Mouse (Mus musculus): ENCODE data around the gene Irgm1.
"Not testable (repeated sequence)": the region's sequence is repeated elsewhere in the genome, so short reads cannot be mapped to it uniquely, and the experiment has no call there.

Gene Irgm1

DNA sequence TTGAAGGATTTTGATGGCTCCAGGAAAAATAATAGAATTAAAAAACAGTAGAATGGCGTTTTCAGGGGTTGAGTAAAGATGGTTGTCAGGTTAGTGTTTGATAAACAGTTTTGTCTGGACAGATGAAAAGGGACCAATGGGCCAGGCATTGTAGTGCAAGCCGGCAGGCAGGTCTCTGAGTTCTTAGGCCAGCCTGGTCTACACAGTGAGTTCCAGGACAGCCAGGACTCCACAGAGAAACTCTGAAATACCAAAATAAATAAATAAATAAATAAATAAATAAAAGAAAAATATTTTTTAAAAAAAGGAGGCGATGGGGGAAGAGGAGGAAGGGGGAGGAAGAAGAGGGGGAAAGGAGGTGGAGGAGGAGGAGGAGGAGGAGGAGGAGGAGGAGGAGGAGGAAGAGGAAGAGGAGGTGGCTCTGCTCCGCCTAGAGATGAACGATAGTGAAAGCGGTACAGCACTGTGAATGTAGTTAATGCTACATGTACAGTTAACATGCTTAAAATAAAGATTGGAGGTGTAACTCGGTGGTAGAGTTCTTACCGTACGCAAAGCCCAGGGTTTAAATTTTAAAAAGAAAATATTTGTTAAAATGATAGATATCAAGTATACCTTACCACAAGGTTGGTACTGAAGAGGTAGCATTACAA is 38.3 kb downstream of the Irgm1 start:
- no peak for DNase-seq (ENCODE audit: low spot score)

DNA sequence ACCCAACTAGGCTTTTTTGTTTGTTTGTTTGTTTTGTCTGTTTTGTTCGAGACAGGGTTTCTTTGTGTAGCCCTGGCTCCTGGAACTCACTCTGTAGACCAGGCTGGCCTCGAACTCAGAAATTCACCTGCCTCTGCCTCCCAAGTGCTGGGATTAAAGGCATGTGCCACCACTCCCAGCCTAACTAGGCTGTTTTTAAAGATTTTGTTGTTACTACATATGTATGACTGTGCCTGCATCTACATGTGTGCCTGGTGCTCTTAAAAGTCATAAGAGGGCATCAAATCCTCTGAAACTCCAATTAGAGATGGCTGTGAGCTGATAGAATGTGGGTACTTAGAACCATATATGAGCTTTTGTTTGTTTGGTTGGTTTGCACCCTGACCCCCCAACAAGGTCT is 40.2 kb downstream of the Irgm1 start:
- no peak for DNase-seq (ENCODE audit: low spot score)

DNA sequence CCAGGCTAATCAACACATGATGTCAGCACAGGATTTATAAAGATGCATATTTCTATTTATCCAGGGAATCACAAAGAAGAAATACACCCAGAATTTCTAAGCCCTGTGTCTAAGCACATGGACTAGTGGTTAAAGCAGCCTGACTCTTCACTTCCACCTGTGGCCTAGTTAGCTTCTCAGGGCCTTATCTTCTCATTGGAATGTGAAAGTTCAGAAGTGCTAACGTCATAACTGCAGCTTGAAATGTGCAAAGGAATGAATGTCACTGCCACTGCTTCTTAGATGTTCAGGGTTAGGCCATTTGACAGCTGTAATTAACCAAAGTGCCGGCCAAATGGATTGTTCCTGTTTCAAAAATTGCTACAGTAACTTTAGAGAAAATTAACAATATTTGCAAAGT is 41.2 kb downstream of the Irgm1 start:
- DNase-seq (ENCODE audit: low spot score) = no peak

- DNase-seq (ENCODE audit: low spot score) = no peak
These were observed 43.6 kb downstream of the Irgm1 start for GRCm38 (mm10) chr11:48827926-48828325.

DNA sequence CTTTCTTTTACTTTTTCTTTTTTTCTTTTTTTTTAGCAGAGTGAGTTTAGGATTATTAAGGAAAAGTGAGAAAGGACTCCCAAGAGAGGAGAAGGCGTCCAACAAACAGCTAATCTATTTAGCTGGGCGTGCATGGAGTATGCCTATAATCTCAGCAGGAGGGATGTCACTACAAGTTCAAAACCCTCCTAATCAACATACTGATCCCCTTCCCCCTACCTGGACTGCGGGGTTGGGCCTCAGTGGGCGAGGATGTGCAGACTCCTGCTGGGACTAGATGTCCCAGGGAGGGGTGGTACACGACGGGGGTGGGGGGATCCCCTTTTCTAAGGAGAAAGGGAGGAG is 44.8 kb downstream of the Irgm1 start:
- DNase-seq (ENCODE audit: low spot score) = no peak

- not testable (repeated sequence) for DNase-seq (ENCODE audit: low spot score)
These were observed 45.3 kb downstream of the Irgm1 start, which contains the start of the genes Trim7 and Gm12184 for GRCm38 (mm10) chr11:48825979-48826751. TSS of gene Trim7 (plus strand) at chr11:48826140. TSS of gene Gm12184 (minus strand) at chr11:48826655.

DNA sequence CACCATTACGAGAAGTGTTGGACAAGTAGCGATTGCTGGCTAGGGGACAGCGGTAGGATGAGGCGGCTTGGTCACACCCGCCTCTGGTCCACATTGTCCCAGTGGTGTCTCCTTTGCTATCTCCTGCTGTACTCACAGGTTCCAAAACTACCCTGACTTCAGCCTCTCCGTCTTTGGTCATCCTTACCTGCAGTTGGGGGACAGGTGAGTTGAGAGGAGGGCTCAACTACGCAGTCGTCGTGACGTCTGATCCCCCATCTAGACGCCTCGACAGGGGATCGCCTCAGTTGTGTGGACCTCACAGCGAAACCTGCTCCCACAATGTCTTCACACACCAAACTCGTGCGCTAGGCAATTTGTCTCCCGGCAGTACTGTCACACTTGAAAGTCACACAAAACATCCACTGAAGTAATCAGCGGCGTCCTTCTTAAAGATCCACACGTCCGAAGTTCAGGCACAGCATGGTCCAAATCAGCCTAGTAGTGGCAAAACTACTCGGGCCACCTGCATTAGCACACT is 47.1 kb downstream of the Irgm1 start:
- DNase-seq (ENCODE audit: low spot score) = no peak

GRCm38 (mm10) chr11:48823536-48823972 is 47.9 kb downstream of the Irgm1 start:
- DNase-seq (ENCODE audit: low spot score) = no peak

- no peak for DNase-seq (ENCODE audit: low spot score)
These were observed 48.5 kb downstream of the Irgm1 start for GRCm38 (mm10) chr11:48822768-48823512.

DNA sequence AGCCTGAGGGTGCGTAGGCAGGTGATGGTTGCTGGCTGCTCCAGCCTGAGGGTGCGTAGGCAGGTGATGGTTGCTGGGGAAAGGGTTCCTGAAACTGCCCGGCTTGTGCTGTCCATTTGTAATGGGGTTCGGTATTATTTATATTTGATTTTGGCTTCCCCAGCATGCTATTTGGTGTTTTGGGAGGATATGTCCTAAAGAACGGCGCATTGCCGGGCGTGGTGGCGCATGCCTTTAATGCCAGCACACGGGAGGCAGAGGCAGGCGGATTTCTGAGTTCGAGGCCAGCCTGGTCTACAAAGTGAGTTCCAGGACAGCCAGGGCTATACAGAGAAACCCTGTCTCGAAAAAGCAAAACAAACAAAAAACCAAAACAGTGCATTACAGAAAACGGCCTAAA is 50.2 kb downstream of the Irgm1 start:
- DNase-seq (ENCODE audit: low spot score) = not testable (repeated sequence)

DNA sequence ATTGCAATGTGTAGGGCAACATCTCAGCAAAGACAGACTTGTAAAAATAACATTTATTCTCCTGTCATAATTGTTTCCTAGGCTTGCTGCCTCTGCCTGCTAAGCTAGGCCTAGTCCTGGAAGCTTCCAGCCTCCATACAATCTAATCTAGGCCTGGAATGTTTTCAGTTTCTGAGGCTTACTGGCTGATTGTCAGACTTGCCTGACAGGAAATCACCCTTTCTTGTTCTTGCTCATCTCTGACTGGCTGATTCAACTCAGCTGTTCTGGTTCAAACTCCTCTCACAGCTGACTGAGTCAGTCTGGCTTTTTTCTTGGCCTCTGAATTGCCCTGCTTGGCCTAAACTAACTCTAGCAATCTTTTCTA is 51.2 kb downstream of the Irgm1 start:
- no peak for DNase-seq (ENCODE audit: low spot score)

- no peak for DNase-seq (ENCODE audit: low spot score)
These were observed 51.7 kb downstream of the Irgm1 start for GRCm38 (mm10) chr11:48819614-48820307.

DNA sequence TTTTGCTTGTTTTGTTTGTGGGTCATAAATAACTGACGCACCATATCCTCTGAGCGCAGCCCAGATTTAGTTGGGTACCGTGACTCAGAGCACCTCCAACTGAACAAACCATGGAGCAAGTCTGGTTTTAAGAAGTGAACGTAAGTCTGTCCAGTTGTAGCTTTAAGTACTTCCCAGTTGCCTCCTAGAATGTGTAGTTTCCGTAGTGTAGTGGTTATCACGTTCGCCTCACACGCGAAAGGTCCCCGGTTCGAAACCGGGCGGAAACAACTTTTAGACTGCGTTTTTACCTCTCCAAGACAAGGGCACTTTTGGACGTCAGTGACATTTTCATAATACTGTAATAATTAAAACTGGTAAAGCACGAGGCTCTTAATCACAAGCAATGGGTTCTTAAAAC is 53.1 kb downstream of the Irgm1 start:
- DNase-seq (ENCODE audit: low spot score) = peak; percentile 58

DNA sequence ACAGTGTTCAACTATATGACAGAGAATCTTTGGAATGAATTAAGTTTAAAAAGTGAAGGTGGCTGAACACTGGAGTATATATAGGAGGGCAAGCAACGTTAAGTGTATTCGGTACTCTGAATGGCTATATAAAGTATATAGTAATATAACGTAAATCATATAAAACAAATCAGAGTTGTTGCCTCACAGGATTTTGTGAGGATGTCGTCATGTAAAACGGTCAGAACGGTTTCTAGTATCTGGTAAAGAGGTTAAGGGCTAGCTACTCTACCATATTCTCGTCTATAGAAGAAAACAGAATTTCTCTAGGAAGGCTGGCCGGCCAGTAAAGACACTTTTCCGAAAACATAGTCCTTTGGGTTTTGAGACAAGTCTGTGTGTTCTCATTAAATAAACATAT is 53.7 kb downstream of the Irgm1 start:
- DNase-seq (ENCODE audit: low spot score) = no peak

DNA sequence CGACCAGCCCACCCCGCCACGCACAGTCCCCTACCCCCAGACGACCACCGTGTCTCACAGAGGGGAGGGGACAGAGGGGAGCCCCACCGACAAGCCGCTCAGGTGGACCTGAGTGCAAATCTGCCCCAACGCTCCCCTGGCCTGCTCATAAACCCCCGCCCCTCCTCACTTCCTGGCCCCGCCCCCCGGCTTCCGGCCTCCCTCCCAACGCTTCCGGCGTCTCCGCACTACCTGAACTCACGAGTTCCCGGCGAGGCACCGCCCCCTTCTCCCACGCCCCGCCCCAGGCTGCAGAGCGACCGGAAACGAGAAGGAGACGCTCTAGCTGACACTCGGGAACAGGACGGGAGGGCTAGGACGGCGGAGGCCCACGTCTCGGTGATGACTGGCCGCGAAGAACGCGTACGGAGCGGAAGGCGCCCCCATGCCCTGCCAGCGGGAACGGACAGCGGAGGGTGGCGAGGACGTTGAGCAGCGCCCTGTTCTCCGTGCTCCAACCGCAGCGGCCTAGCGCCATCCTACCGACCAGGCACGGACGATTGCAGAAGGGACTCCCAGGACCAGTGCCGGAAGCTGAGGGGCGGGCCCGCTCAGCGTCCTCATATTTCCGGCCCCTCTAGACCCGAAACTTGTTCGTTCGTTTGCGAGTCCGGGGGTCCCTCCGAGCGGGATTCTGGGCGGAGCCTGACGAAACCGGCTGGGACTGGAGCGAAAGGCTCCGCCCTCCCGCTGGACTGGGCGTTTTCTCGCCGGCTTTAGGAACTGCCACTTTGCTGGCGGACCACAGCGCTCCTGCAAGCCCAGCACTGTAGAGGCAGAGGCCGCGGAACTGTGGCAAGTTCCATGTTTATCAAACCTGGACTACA is 54.5 kb downstream of the Irgm1 start, which contains the start of gene Trim41:
Gene Trim41, minus strand, starts transcription at position 554 of the 866 bp plus-strand sequence.
- peak; percentile 95 for DNase-seq (ENCODE audit: low spot score)

GRCm38 (mm10) chr11:48816281-48816781 is 55.2 kb downstream of the Irgm1 start:
- DNase-seq (ENCODE audit: low spot score) = no peak

GRCm38 (mm10) chr11:48815851-48816250 is 55.6 kb downstream of the Irgm1 start:
- DNase-seq (ENCODE audit: low spot score) = no peak

- no peak for DNase-seq (ENCODE audit: low spot score)
These were observed 57.7 kb downstream of the Irgm1 start for GRCm38 (mm10) chr11:48813782-48814181.

Data from ovary, postnatal 10 days (tissue).